Mouse (Mus musculus): ENCODE data around the gene Ntn1. TPM values are rescaled to one million over a fixed set of nuclear protein-coding genes. Genes with fewer than 3 reads are reported as not detected.

The Ntn1 gene
- polyA plus RNA-seq, 1 experiment from 2014 or later: 15.7 TPM

- WGBS: 45% methylated on average over 6 of the region's 6 CpGs
- H3K9ac ChIP-seq (replicated peaks; ENCODE audit: low read depth, low read length): no peak overlapping the region
- no peak for ATAC-seq (ENCODE audit: low read depth)
- no peaks in the 10 kb centered on the region for H3K27me3 ChIP-seq (ENCODE audit: control insufficient read depth, insufficient read depth, low read length)
- H3K4me2 ChIP-seq (ENCODE audit: low read depth, low read length): no peak overlapping the region
- H3K36me3 ChIP-seq (ENCODE audit: control insufficient read depth, insufficient read depth, low read length): no peaks in the 10 kb centered on the region
- no peaks in the 10 kb centered on the region for H3K9me3 ChIP-seq (ENCODE audit: control insufficient read depth, low read length)
- H3K4me1 ChIP-seq (ENCODE audit: control insufficient read depth, insufficient read depth, low read length): no peaks in the 10 kb centered on the region
- no peak overlapping the region for H3K4me3 ChIP-seq (ENCODE audit: low read depth, low read length)
- no peak overlapping the region for H3K27ac ChIP-seq (ENCODE audit: low read depth, low read length)
These were observed 48.4 kb downstream of the Ntn1 start for GRCm38 (mm10) chr11:68352236-68352635.

- Histone ChIP-seq H3K4me1 (ENCODE audit: control insufficient read depth, insufficient read depth, low read length) (no peaks in the 10 kb centered on the region), H3K27ac (ENCODE audit: low read depth, low read length) (no peak overlapping the region), H3K9me3 (ENCODE audit: control insufficient read depth, low read length) (no peaks in the 10 kb centered on the region), H3K4me2 (ENCODE audit: low read depth, low read length) (no peak overlapping the region), H3K9ac (replicated peaks; ENCODE audit: low read depth, low read length) (no peak overlapping the region), H3K27me3 (ENCODE audit: control insufficient read depth, insufficient read depth, low read length) (no peaks in the 10 kb centered on the region), H3K4me3 (ENCODE audit: low read depth, low read length) (no peak overlapping the region), H3K36me3 (ENCODE audit: control insufficient read depth, insufficient read depth, low read length) (no peaks in the 10 kb centered on the region)
- no peak for ATAC-seq (ENCODE audit: low read depth)
- 88% methylated on average over 12 of the region's 12 CpGs for WGBS
These were observed 51.8 kb downstream of the Ntn1 start for GRCm38 (mm10) chr11:68348851-68349250.

- no peak overlapping the region for H3K4me2 ChIP-seq (ENCODE audit: low read depth, low read length)
- no peak overlapping the region for H3K9ac ChIP-seq (replicated peaks; ENCODE audit: low read depth, low read length)
- ATAC-seq (ENCODE audit: low read depth): no peak
- H3K36me3 ChIP-seq (ENCODE audit: control insufficient read depth, insufficient read depth, low read length): no peaks in the 10 kb centered on the region
- 39% methylated on average over 6 of the region's 6 CpGs for WGBS
- no peaks in the 10 kb centered on the region for H3K9me3 ChIP-seq (ENCODE audit: control insufficient read depth, low read length)
- H3K4me3 ChIP-seq (ENCODE audit: low read depth, low read length): no peak overlapping the region
- H3K27ac ChIP-seq (ENCODE audit: low read depth, low read length): no peak overlapping the region
- H3K4me1 ChIP-seq (ENCODE audit: control insufficient read depth, insufficient read depth, low read length): no peaks in the 10 kb centered on the region
- no peaks in the 10 kb centered on the region for H3K27me3 ChIP-seq (ENCODE audit: control insufficient read depth, insufficient read depth, low read length)
These were observed 52.5 kb downstream of the Ntn1 start for GRCm38 (mm10) chr11:68348083-68348482.

- H3K9me3 ChIP-seq (ENCODE audit: control insufficient read depth, low read length): no peaks in the 10 kb centered on the region
- WGBS: 75% methylated on average over 5 of the region's 5 CpGs
- ATAC-seq (ENCODE audit: low read depth): no peak
- H3K4me1 ChIP-seq (ENCODE audit: control insufficient read depth, insufficient read depth, low read length): no peaks in the 10 kb centered on the region
- H3K9ac ChIP-seq (replicated peaks; ENCODE audit: low read depth, low read length): no peak overlapping the region
- no peak overlapping the region for H3K27ac ChIP-seq (ENCODE audit: low read depth, low read length)
- no peak overlapping the region for H3K4me2 ChIP-seq (ENCODE audit: low read depth, low read length)
- H3K36me3 ChIP-seq (ENCODE audit: control insufficient read depth, insufficient read depth, low read length): no peaks in the 10 kb centered on the region
- H3K4me3 ChIP-seq (ENCODE audit: low read depth, low read length): no peak overlapping the region
- no peaks in the 10 kb centered on the region for H3K27me3 ChIP-seq (ENCODE audit: control insufficient read depth, insufficient read depth, low read length)
These were observed 53.1 kb downstream of the Ntn1 start for GRCm38 (mm10) chr11:68347508-68347907.

GRCm38 (mm10) chr11:68346099-68346498 is 54.5 kb downstream of the Ntn1 start:
- Histone ChIP-seq H3K4me1 (ENCODE audit: control insufficient read depth, insufficient read depth, low read length) (peaks cover 7% of the 10 kb centered on the region; the same call in 1 of the 2 replicates), H3K9ac (replicated peaks; ENCODE audit: low read depth, low read length) (no peak overlapping the region), H3K4me2 (ENCODE audit: low read depth, low read length) (no peak overlapping the region), H3K4me3 (ENCODE audit: low read depth, low read length) (no peak overlapping the region), H3K36me3 (ENCODE audit: control insufficient read depth, insufficient read depth, low read length) (no peaks in the 10 kb centered on the region), H3K27me3 (ENCODE audit: control insufficient read depth, insufficient read depth, low read length) (no peaks in the 10 kb centered on the region), H3K27ac (ENCODE audit: low read depth, low read length) (no peak overlapping the region), H3K9me3 (ENCODE audit: control insufficient read depth, low read length) (no peaks in the 10 kb centered on the region)
- WGBS: 90% methylated on average over 5 of the region's 5 CpGs
- ATAC-seq (ENCODE audit: low read depth): no peak

- H3K4me3 ChIP-seq (ENCODE audit: low read depth, low read length): no peak overlapping the region
- 82% methylated on average over 9 of the region's 9 CpGs for WGBS
- H3K4me1 ChIP-seq (ENCODE audit: control insufficient read depth, insufficient read depth, low read length): peaks cover 7% of the 10 kb centered on the region; the same call in 1 of the 2 replicates
- H3K36me3 ChIP-seq (ENCODE audit: control insufficient read depth, insufficient read depth, low read length): no peaks in the 10 kb centered on the region
- H3K27me3 ChIP-seq (ENCODE audit: control insufficient read depth, insufficient read depth, low read length): no peaks in the 10 kb centered on the region
- H3K4me2 ChIP-seq (ENCODE audit: low read depth, low read length): no peak overlapping the region
- ATAC-seq (ENCODE audit: low read depth): no peak
- no peak overlapping the region for H3K9ac ChIP-seq (replicated peaks; ENCODE audit: low read depth, low read length)
- H3K27ac ChIP-seq (ENCODE audit: low read depth, low read length): no peak overlapping the region
- H3K9me3 ChIP-seq (ENCODE audit: control insufficient read depth, low read length): no peaks in the 10 kb centered on the region
These were observed 56.4 kb downstream of the Ntn1 start for GRCm38 (mm10) chr11:68344221-68344620.

GRCm38 (mm10) chr11:68342761-68343160 is 57.9 kb downstream of the Ntn1 start:
- no peak overlapping the region for H3K27ac ChIP-seq (ENCODE audit: low read depth, low read length)
- 85% methylated on average over 5 of the region's 5 CpGs for WGBS
- no peak overlapping the region for H3K4me3 ChIP-seq (ENCODE audit: low read depth, low read length)
- peaks cover 7% of the 10 kb centered on the region; the same call in 1 of the 2 replicates for H3K4me1 ChIP-seq (ENCODE audit: control insufficient read depth, insufficient read depth, low read length)
- ATAC-seq (ENCODE audit: low read depth): no peak
- H3K9me3 ChIP-seq (ENCODE audit: control insufficient read depth, low read length): no peaks in the 10 kb centered on the region
- H3K4me2 ChIP-seq (ENCODE audit: low read depth, low read length): no peak overlapping the region
- no peak overlapping the region for H3K9ac ChIP-seq (replicated peaks; ENCODE audit: low read depth, low read length)
- no peaks in the 10 kb centered on the region for H3K27me3 ChIP-seq (ENCODE audit: control insufficient read depth, insufficient read depth, low read length)
- no peaks in the 10 kb centered on the region for H3K36me3 ChIP-seq (ENCODE audit: control insufficient read depth, insufficient read depth, low read length)

- no peak overlapping the region for H3K27ac ChIP-seq (ENCODE audit: low read depth, low read length)
- H3K36me3 ChIP-seq (ENCODE audit: control insufficient read depth, insufficient read depth, low read length): no peaks in the 10 kb centered on the region
These were observed 58.6 kb downstream of the Ntn1 start for GRCm38 (mm10) chr11:68342003-68342400.

GRCm38 (mm10) chr11:68341111-68342002 is 59.3 kb downstream of the Ntn1 start:
- WGBS: 80% methylated on average over 13 of the region's 13 CpGs
- H3K9ac ChIP-seq (replicated peaks; ENCODE audit: low read depth, low read length): no peak overlapping the region
- H3K9me3 ChIP-seq (ENCODE audit: control insufficient read depth, low read length): no peaks in the 10 kb centered on the region
- no peak overlapping the region for H3K4me2 ChIP-seq (ENCODE audit: low read depth, low read length)
- no peaks in the 10 kb centered on the region for H3K27me3 ChIP-seq (ENCODE audit: control insufficient read depth, insufficient read depth, low read length)
- H3K4me3 ChIP-seq (ENCODE audit: low read depth, low read length): no peak overlapping the region
- H3K27ac ChIP-seq (ENCODE audit: low read depth, low read length): no peak overlapping the region
- H3K36me3 ChIP-seq (ENCODE audit: control insufficient read depth, insufficient read depth, low read length): no peaks in the 10 kb centered on the region
- H3K4me1 ChIP-seq (ENCODE audit: control insufficient read depth, insufficient read depth, low read length): peaks cover 7% of the 10 kb centered on the region; the same call in 1 of the 2 replicates
- ATAC-seq (ENCODE audit: low read depth): no peak

More at GRCm38 (mm10) chr11:68342003-68342400, 58.6 kb downstream of the Ntn1 start:
- H3K4me3 ChIP-seq (ENCODE audit: low read depth, low read length): no peak overlapping the region
- no peaks in the 10 kb centered on the region for H3K27me3 ChIP-seq (ENCODE audit: control insufficient read depth, insufficient read depth, low read length)
- ATAC-seq (ENCODE audit: low read depth): no peak
- H3K9me3 ChIP-seq (ENCODE audit: control insufficient read depth, low read length): no peaks in the 10 kb centered on the region
- 81% methylated on average over 5 of the region's 5 CpGs for WGBS
- H3K4me1 ChIP-seq (ENCODE audit: control insufficient read depth, insufficient read depth, low read length): peaks cover 7% of the 10 kb centered on the region; the same call in 1 of the 2 replicates
- no peak overlapping the region for H3K9ac ChIP-seq (replicated peaks; ENCODE audit: low read depth, low read length)
- no peak overlapping the region for H3K4me2 ChIP-seq (ENCODE audit: low read depth, low read length)
